Mouse (Mus musculus): ENCODE measurements around the gene Dguok.

GRCm38 (mm10) chr6:83512495-83512894 is 5.7 kb upstream of the Dguok start:
- no peak for TF ChIP-seq CTCF (IDR thresholded peaks at IDR 0.05; ENCODE audit: control insufficient read depth, insufficient read depth, insufficient replicate concordance, low read depth, low read length)
- no peak for TF ChIP-seq POLR2A (IDR thresholded peaks at IDR 0.05; ENCODE audit: control insufficient read depth, low read depth, low read length)
